Comparison of ENCODE assay signal across 28 mouse cellular contexts in the genomic region with DNA sequence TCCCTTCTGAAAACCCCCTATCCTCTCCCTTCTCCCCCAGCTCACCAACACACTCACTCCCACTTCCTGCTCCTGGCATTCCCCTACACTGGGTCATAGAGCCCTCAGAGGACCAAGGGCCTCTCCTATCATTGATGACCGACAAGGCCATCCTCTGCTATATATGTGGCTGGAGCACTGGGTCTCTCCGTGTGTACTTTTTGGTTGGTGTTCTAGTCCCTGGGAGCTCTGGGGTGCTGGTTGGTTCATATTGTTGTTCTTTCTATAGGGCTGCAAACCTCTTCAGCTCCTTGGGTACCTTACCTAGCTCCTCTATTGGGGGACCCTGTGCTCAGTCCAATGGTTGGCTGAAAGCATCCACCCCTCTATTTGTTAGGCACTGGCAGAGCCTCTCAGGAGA.
"Had no signal": no experiment of that assay in that cellular context is flagged by ENCODE, and none has a peak within 500 bp of the region (broad histone marks: within the 10 kb centered on the region; RNA-seq: fewer than 3 reads in every experiment).

No protein-coding gene starts in this region.

- H3K27me3 ChIP-seq: embryonic facial prominence, embryonic 12.5 days; embryonic facial prominence, embryonic 13.5 days; embryonic facial prominence, embryonic 15.5 days; forebrain, embryonic 12.5 days; forebrain, embryonic 13.5 days; forebrain, embryonic 15.5 days had no signal

- H3K4me3 ChIP-seq: embryonic facial prominence, embryonic 10.5 days; embryonic facial prominence, embryonic 12.5 days; embryonic facial prominence, embryonic 13.5 days; embryonic facial prominence, embryonic 15.5 days; erythroblast, embryonic 14.5 days; forebrain, embryonic 10.5 days; forebrain, embryonic 12.5 days; forebrain, embryonic 13.5 days; forebrain, embryonic 15.5 days; gastrocnemius, adult 2 months; heart, adult 2 months had no signal

- H3K9ac ChIP-seq: embryonic facial prominence, embryonic 12.5 days; embryonic facial prominence, embryonic 13.5 days; embryonic facial prominence, embryonic 15.5 days; forebrain, embryonic 12.5 days; forebrain, embryonic 13.5 days; forebrain, embryonic 15.5 days; forebrain, postnatal 0 days had no signal

- DNase-seq: cerebellum, adult 2 months; cerebellum, adult 8-10 months; cerebellum, adult 9-10 months; cerebellum, adult 9-11 months; cerebellum, postnatal 10 days; cerebellum, postnatal 14 days; cerebellum, postnatal 25 days; cerebellum, postnatal 36 days; embryo, embryonic 11 days; forebrain, postnatal 0 days; gastrocnemius, adult 2 months; gastrocnemius, postnatal 10 days; gastrocnemius, postnatal 14 days; gastrocnemius, postnatal 25 days; gastrocnemius, postnatal 36 days; heart, adult 18-20 months; heart, adult 2 months had no signal

- H3K9me3 ChIP-seq: embryonic facial prominence, embryonic 10.5 days; embryonic facial prominence, embryonic 12.5 days; embryonic facial prominence, embryonic 13.5 days; embryonic facial prominence, embryonic 15.5 days; forebrain, embryonic 10.5 days; forebrain, embryonic 12.5 days; forebrain, embryonic 13.5 days; forebrain, embryonic 15.5 days had no signal

- H3K27ac ChIP-seq: embryonic facial prominence, embryonic 10.5 days; embryonic facial prominence, embryonic 12.5 days; embryonic facial prominence, embryonic 13.5 days; embryonic facial prominence, embryonic 15.5 days; forebrain, embryonic 10.5 days; forebrain, embryonic 12.5 days; forebrain, embryonic 13.5 days; forebrain, embryonic 15.5 days; gastrocnemius, adult 2 months; heart, adult 2 months had no signal

- ATAC-seq: forebrain, embryonic 13.5 days; forebrain, embryonic 14.5 days; forebrain, embryonic 15.5 days; forebrain, embryonic 16.5 days; forebrain, postnatal 0 days had no signal

- H3K36me3 ChIP-seq: embryonic facial prominence, embryonic 10.5 days; embryonic facial prominence, embryonic 12.5 days; embryonic facial prominence, embryonic 13.5 days; embryonic facial prominence, embryonic 15.5 days; forebrain, embryonic 10.5 days; forebrain, embryonic 12.5 days; forebrain, embryonic 15.5 days had no signal

- H3K4me1 ChIP-seq: embryonic facial prominence, embryonic 10.5 days; embryonic facial prominence, embryonic 12.5 days; embryonic facial prominence, embryonic 13.5 days; embryonic facial prominence, embryonic 15.5 days; forebrain, embryonic 10.5 days; forebrain, embryonic 12.5 days; forebrain, embryonic 13.5 days; forebrain, embryonic 15.5 days had no signal

- H3K4me2 ChIP-seq: embryonic facial prominence, embryonic 12.5 days; embryonic facial prominence, embryonic 13.5 days; embryonic facial prominence, embryonic 15.5 days; forebrain, embryonic 12.5 days; forebrain, embryonic 13.5 days; forebrain, embryonic 15.5 days had no signal
